In the genomic region with DNA sequence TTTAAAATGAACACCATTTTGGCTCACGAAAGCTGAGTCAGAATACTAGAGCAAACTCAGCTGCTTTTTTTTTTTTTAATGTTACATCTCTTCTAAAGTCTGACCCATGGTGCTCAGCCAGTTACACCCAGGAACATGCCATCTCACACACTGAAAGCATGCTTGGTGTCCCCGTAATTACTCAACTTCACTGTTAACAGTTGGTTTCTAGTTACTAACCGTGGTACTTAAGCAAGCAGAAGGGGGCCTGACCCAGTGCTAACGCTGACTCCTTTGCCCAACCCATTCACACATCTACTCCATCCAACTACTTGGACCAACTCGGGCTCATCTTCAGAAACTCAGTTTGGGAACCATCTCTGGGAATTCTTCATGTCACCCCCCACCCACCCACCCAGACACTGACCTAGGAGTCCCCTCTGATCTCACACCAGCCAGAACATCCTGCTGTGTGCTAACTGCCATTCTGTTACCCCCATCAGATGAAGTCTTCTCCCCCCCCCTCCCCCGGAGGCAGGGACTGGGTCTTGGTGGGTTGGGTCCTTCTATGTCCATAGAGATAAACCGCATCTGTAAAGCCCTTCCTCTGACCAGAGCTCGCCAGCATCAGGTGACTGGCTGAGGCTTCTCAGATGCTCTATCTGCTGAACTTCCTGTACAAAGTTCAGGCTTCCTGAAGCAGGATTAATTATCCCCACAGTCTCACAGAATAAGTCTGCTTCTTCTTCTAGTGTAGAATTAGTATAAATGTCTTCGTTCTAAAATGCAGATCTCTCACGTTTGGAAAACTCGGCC, we compare ENCODE assay signal across 12 mouse cellular contexts.
DNase-seq lines count a peak whose midpoint lies in the region; ATAC-seq and TF ChIP-seq lines count a peak whose summit lies in the region.
"Had no signal": no experiment of that assay in that cellular context is flagged by ENCODE, and none has a peak within 500 bp of the region (broad histone marks: within the 10 kb centered on the region; RNA-seq: fewer than 3 reads in every experiment).

No protein-coding gene starts in this region.

- H3K79me2 ChIP-seq in MEL (ENCODE audit: control insufficient read depth, insufficient read depth, low read length, poor library complexity), result no peaks in the 10 kb centered on the region

- WGBS in kidney, embryonic 15.5 days, result 67% methylated on average over 11 of the region's 11 CpGs
- whole genome bisulfite sequencing in forebrain, embryonic 14.5 days, result 82% methylated on average over 11 of the region's 11 CpGs
- 84% methylated on average over 11 of the region's 11 CpGs for WGBS in hindbrain, postnatal 0 days

- ATAC-seq in kidney, embryonic 15.5 days (replicated peaks; ENCODE audit: low FRiP score), result no peak
- ATAC-seq in forebrain, embryonic 14.5 days, result no peak
- ATAC-seq in hindbrain, postnatal 0 days, result no peak

- no peak overlapping the region for H3K27ac ChIP-seq in MEL (ENCODE audit: control insufficient read depth, low read depth, low read length)
- H3K27ac ChIP-seq in kidney, embryonic 15.5 days, result peak overlapping the region; percentile 58; the same call in 1 of the 2 replicates
- no peak overlapping the region for H3K27ac ChIP-seq in forebrain, embryonic 14.5 days (ENCODE audit: low read depth, low read length)
- H3K27ac ChIP-seq in hindbrain, postnatal 0 days, result no peak overlapping the region
- H3K27ac ChIP-seq: hindbrain, embryonic 15.5 days; layer of hippocampus, adult 2 months; limb, embryonic 15.5 days had no signal

- H3K9ac ChIP-seq in MEL (ENCODE audit: control insufficient read depth, low read depth, low read length, poor library complexity, severe bottlenecking), result no peak overlapping the region
- H3K9ac ChIP-seq in kidney, embryonic 15.5 days, result no peak overlapping the region
- no peak overlapping the region for H3K9ac ChIP-seq in forebrain, embryonic 14.5 days (ENCODE audit: low read length)
- H3K9ac ChIP-seq in hindbrain, postnatal 0 days (replicated peaks; ENCODE audit: low read length), result no peak overlapping the region
- H3K9ac ChIP-seq: hindbrain, embryonic 15.5 days; limb, embryonic 15.5 days had no signal

- 0 out of 4 replicates have a peak, but pooled peaks of 1 of the 2 experiments have one; percentile 8 for TF ChIP-seq EP300 in MEL (IDR thresholded peaks at IDR 0.05; ENCODE audit: low read depth in 1 of 2, low read length in 2 of 2)

- H3K4me1 ChIP-seq in MEL (ENCODE audit: control insufficient read depth in 1 of 2, insufficient read depth in 2 of 2, low read length in 2 of 2), result peaks cover 3 to 23% of the 10 kb centered on the region in 2 experiments
- H3K4me1 ChIP-seq in kidney, embryonic 15.5 days, result peaks cover 41% of the 10 kb centered on the region
- H3K4me1 ChIP-seq in forebrain, embryonic 14.5 days (ENCODE audit: control insufficient read depth, insufficient read depth, low read length), result no peaks in the 10 kb centered on the region
- no peaks in the 10 kb centered on the region for H3K4me1 ChIP-seq in hindbrain, postnatal 0 days (ENCODE audit: insufficient read depth, low read length)
- H3K4me1 ChIP-seq: hindbrain, embryonic 15.5 days had no signal

- no peak for TF ChIP-seq POLR2A in MEL (IDR thresholded peaks at IDR 0.05; ENCODE audit: control insufficient read depth in 1 of 2, insufficient read depth in 1 of 2, low read depth in 1 of 2, low read length in 2 of 2, poor library complexity in 1 of 2)

- no peak for TF ChIP-seq RAD21 in MEL (IDR thresholded peaks at IDR 0.05; ENCODE audit: low read depth, low read length)

- no peak for TF ChIP-seq CTCF in MEL (IDR thresholded peaks at IDR 0.05 in 2 of 3, conservative IDR thresholded peaks at IDR 0.05 in 1 of 3; ENCODE audit: control insufficient read depth in 1 of 3, insufficient read depth in 1 of 3, low read depth in 2 of 3, low read length in 3 of 3, poor library complexity in 1 of 3, severe bottlenecking in 1 of 3)
- no peak for TF ChIP-seq CTCF in hindbrain, postnatal 0 days (IDR thresholded peaks at IDR 0.05; ENCODE audit: low read depth)

- H3K4me2 ChIP-seq in kidney, embryonic 15.5 days, result no peak overlapping the region
- H3K4me2 ChIP-seq in forebrain, embryonic 14.5 days (ENCODE audit: low read length), result no peak overlapping the region
- H3K4me2 ChIP-seq in hindbrain, postnatal 0 days (ENCODE audit: low read depth, low read length), result no peak overlapping the region
- H3K4me2 ChIP-seq: hindbrain, embryonic 15.5 days; limb, embryonic 15.5 days had no signal

- peak; percentile 84 for DNase-seq in 416B (ENCODE audit: low read depth)
- DNase-seq in MEL (ENCODE audit: low read depth, low spot score), result no peak
- peak; percentile 44 for DNase-seq in lung, postnatal 10 days
- no peak for DNase-seq in forebrain, embryonic 14.5 days (ENCODE audit: low spot score)
- no peak for DNase-seq in hindbrain, postnatal 0 days (ENCODE audit: low spot score)
- DNase-seq in spleen, postnatal 10 days (ENCODE audit: low spot score in 2 of 2), result no peak
- DNase-seq: cerebellum, adult 9-10 months had no signal

- no peak overlapping the region for H3K4me3 ChIP-seq in MEL (ENCODE audit: control insufficient read depth in 1 of 2, insufficient read depth in 1 of 2, low read depth in 2 of 2, low read length in 2 of 2)
- H3K4me3 ChIP-seq in kidney, embryonic 15.5 days (replicated peaks), result no peak overlapping the region
- H3K4me3 ChIP-seq in forebrain, embryonic 14.5 days (ENCODE audit: low read depth, low read length), result no peak overlapping the region
- H3K4me3 ChIP-seq in hindbrain, postnatal 0 days (ENCODE audit: low read length), result no peak overlapping the region
- H3K4me3 ChIP-seq: erythroblast, embryonic 14.5 days; hindbrain, embryonic 15.5 days; layer of hippocampus, adult 2 months; limb, embryonic 15.5 days had no signal

- H3K36me3 ChIP-seq in MEL (ENCODE audit: control insufficient read depth in 1 of 2, insufficient read depth in 2 of 2, low read length in 2 of 2), result peaks cover 0 to 11% of the 10 kb centered on the region in 2 experiments; a peak in 2 of 4 replicates
- no peaks in the 10 kb centered on the region for H3K36me3 ChIP-seq in kidney, embryonic 15.5 days
- no peaks in the 10 kb centered on the region for H3K36me3 ChIP-seq in forebrain, embryonic 14.5 days (ENCODE audit: control insufficient read depth, insufficient read depth, low read length)
- H3K36me3 ChIP-seq in hindbrain, postnatal 0 days (ENCODE audit: insufficient read depth, low read length), result no peaks in the 10 kb centered on the region
- H3K36me3 ChIP-seq: hindbrain, embryonic 15.5 days; limb, embryonic 15.5 days had no signal

- H3K27me3 ChIP-seq in MEL (ENCODE audit: control insufficient read depth in 1 of 2, insufficient read depth in 2 of 2, low read length in 2 of 2), result no peaks in the 10 kb centered on the region
- H3K27me3 ChIP-seq in kidney, embryonic 15.5 days, result no peaks in the 10 kb centered on the region
- no peaks in the 10 kb centered on the region for H3K27me3 ChIP-seq in forebrain, embryonic 14.5 days (replicated peaks; ENCODE audit: control insufficient read depth, insufficient read depth, low read length)
- no peaks in the 10 kb centered on the region for H3K27me3 ChIP-seq in hindbrain, postnatal 0 days (ENCODE audit: insufficient read depth, low read length)
- H3K27me3 ChIP-seq: hindbrain, embryonic 15.5 days; limb, embryonic 15.5 days had no signal

- H3K9me3 ChIP-seq in MEL (replicated peaks; ENCODE audit: insufficient read depth, low read length), result no peaks in the 10 kb centered on the region
- no peaks in the 10 kb centered on the region for H3K9me3 ChIP-seq in kidney, embryonic 15.5 days (replicated peaks)
- no peaks in the 10 kb centered on the region for H3K9me3 ChIP-seq in forebrain, embryonic 14.5 days (replicated peaks; ENCODE audit: control insufficient read depth, low read length)
- no peaks in the 10 kb centered on the region for H3K9me3 ChIP-seq in hindbrain, postnatal 0 days (ENCODE audit: low read length)
- H3K9me3 ChIP-seq: hindbrain, embryonic 15.5 days; limb, embryonic 15.5 days had no signal

TF ChIP-seq in MEL, 35 proteins besides CTCF, POLR2A, EP300 and RAD21:
- no peak for TF ChIP-seq ETS1 (IDR thresholded peaks at IDR 0.05; ENCODE audit: low read depth, low read length)
- peak; percentile 53; the same call in 1 of the 2 replicates for TF ChIP-seq USF1 (IDR thresholded peaks at IDR 0.05; ENCODE audit: low read depth, low read length)

Comparison
In these comparisons a context has a peak if more than half of its experiments do, and no peak if none do; other contexts are left out.
1. DNase-seq: peak in 416B (single experiment) and lung, postnatal 10 days (single experiment); none in MEL (single experiment), forebrain, embryonic 14.5 days (single experiment), hindbrain, postnatal 0 days (single experiment) and spleen, postnatal 10 days (0 of 2).